Comparison of ENCODE assay signal across 15 mouse cellular contexts in the genomic region with DNA sequence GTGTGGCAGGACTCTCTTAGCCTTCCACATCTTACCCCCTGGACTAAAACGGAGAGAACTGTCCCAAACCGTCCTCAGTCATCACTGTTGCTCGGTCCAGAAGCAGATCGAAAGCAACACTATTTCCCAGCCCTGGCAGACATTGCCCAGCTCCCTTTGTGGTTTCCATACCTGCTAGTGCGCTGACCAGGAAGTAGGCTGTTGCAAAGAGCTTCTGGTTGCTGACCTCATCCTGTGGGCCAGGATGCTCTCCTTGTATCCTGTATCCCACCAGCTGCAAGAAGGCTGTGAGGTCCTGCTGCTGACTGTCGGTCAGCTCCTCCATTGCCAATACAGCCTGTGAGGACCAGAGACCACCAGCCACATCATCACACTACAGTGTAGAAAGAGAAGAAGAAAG.
"Had no signal": no experiment of that assay in that cellular context is flagged by ENCODE, and none has a peak within 500 bp of the region (broad histone marks: within the 10 kb centered on the region; RNA-seq: fewer than 3 reads in every experiment).

No protein-coding gene starts in this region.

- DNase-seq: liver, postnatal 0 days; lung, adult 2 months; lung, postnatal 14 days; lung, postnatal 36 days; midbrain, embryonic 14.5 days; retina, postnatal 1 day; right cerebral cortex, adult 18-20 months; right cerebral cortex, postnatal 25 days; right cerebral cortex, postnatal 4 days; spleen, adult 18-20 months; thymus, adult 18-20 months; thymus, postnatal 14 days; thymus, postnatal 36 days had no signal

- ATAC-seq: liver, postnatal 0 days; lung, postnatal 0 days; midbrain, embryonic 16.5 days had no signal
